Mouse (Mus musculus): ENCODE results near the gene Il6st.
"Not testable (repeated sequence)": the region's sequence is repeated elsewhere in the genome, so short reads cannot be mapped to it uniquely, and the experiment has no call there.

Il6st gene

DNA sequence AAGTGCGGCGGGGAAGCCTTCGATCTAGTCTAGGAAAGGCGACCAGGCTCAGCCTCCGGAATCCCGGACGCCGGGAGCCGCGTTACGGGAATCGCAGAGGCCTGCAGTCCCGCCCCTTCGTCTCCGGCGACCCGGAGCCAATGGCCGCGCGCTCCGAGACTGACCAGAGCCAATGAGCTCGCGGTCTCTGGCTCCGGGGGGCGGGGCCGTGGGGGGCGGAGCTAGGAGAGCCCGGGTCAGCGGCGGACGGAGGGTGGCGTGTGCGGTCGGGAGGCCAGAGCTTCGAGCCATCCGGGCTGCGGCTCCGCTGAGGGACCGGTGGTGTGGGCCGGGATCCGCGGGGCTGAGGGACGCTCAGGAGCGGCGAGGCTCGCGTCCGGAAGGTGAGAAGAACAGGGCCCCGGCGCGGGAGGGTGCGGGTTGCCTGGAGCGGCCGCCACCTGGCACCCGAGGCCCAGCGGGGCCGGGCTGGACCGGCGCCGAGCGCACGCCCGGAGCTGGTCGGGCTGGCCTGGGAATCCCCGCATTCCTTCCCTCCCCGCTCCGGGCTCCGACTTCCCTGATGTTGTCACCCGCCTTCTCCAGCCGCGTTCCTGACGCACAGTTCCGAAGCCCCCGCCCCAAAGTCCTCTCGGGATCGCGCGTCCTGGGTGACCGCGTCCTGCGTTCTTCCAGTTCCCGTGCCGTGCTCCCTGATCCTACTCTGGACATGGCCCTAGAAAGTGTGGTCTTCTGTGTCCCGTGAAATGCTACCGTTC lies at the start of gene Il6st:
Gene Il6st, plus strand, starts transcription at position 203 of the 758 bp plus-strand sequence.
- peak; percentile 58 for DNase-seq (ENCODE audit: extremely low read depth, low read depth)

DNA sequence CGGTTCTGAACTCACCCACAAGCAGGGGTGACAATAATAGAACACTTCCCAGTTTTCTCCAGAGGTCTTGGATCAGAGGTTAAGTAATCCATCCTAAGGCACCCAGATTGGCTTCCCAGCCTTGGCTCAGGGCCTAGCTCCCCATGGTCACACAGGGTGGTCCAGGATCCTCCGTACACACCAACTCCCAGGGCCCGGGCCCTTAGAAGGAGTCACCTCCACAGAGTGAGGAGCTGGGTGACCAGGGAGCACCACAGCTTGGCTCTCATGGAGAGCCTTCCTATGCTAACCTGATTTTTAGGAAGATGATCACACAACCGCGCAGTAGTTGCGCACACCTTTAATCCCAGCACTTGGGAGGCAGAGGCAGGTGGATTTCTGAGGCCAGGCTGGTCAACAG lies 48.0 kb upstream of the Il6st start:
- DNase-seq (ENCODE audit: extremely low read depth, low read depth), result no peak

DNA sequence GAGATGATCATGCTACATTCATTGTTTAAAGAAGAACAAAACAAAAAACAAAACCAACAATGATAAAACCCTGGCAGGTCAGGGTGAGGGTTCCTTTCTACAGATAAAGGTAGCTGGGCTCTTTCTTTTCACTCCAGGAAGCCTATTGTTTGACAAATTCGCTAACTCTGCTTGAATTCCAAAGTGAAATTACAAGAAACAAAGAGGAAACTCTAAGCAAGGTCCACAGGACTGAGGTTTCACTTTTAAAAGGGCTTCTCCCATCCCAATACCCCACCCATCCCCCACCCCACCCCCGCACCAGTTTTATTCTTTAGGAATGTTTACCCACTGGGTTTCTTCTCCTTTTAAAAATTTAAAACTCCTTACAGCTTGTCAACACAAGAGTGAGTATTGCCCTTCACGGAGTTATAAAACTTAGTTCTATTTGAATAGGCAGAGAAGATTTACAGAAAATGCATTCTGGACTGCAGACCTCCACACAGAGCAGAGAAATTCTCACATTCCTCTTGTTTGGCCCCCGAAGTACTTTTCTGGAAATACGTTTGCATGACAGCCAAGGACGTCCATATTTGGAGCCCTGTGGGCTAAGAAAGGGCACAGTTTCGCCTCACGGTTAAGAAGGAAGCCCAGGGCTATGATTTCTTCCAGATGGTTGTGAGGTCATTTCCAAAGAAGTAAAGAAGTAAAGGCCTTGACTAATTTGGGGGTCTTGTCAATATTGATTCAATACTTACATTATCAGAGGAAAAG lies 47.3 kb upstream of the Il6st start:
- DNase-seq (ENCODE audit: extremely low read depth, low read depth), result no peak

DNA sequence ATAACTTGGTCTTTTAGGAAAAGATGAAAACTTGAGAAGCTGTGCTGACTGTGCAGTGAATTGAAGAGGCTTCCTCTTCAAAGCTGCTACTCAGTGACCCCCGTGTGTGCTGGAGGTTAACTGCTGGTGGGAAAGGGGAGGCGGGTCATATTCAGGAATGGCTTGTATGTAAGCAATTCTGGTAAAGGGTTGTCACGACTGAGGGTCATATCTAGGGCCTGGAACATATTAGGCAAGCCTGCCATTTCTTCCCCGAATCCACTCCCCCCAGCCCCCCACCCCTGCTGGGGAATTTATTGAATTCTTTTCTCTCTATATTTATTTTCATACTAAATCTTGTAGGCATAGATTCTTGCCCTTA lies 46.7 kb upstream of the Il6st start:
- DNase-seq (ENCODE audit: extremely low read depth, low read depth), result no peak

DNA sequence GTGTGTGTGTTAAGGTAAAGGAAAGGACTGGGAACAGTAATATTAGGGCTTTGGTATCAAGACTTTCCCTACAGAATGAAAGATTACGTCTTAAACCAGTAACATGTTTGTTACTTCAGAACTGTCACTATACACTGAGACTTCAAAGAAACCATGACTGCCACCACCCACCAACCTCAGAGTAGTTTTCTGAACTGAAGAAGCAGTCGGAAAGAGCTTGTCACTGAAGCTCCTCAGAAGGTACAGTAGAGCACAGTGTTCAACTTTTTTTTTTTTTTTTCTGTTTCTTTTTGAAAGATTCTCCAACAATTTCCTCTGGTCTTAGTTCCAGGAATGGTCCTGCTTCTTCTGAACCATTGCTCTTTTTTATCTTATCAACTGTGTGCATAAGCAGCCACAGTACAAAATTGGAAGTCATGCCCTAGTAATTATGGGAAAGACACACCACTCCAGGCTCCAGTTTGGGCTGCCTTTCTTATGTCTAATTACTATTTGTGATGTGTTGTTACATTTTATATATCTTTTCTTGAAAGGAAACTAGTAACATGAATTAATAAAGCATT lies 45.9 kb upstream of the Il6st start:
- DNase-seq (ENCODE audit: extremely low read depth, low read depth), result no peak

DNA sequence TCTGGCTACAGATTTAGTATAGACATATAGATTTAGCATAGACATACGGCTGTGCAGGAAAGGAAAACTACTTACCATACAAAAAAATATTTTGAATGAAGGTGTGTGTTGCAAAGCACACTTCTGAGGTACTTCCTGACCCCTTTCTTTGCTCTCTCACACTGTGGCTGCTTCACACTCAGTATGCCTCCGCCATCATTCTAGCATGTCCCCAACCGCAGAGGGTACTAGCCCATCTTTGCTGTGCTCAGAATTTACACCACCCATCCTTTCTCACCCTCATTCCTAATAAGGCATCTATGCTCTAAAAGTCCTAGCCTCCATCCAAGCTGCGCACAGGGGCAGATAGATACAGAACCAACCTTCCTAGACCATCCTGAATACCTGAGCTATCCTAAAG lies 45.3 kb upstream of the Il6st start:
- DNase-seq (ENCODE audit: extremely low read depth, low read depth), result no peak

DNA sequence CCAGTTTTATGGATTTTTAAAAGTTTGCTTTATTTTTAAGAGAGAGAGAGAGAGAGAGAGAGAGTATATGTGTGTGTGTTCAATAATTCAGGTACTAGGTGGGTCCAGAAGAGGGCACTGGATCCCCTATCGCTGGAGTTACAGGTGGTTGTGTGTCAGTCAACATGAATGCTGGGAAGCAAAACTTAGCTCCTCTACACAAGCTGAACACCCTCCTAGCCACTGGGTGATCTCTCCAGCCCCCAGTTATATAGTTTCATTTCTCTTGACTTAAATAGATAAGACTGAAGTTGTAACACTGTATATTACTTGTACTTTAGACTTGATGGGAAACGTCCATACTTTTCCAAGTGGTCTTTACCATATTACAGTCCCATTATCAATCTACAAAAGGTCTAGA lies 39.7 kb upstream of the Il6st start:
- no peak for DNase-seq (ENCODE audit: extremely low read depth, low read depth)

DNA sequence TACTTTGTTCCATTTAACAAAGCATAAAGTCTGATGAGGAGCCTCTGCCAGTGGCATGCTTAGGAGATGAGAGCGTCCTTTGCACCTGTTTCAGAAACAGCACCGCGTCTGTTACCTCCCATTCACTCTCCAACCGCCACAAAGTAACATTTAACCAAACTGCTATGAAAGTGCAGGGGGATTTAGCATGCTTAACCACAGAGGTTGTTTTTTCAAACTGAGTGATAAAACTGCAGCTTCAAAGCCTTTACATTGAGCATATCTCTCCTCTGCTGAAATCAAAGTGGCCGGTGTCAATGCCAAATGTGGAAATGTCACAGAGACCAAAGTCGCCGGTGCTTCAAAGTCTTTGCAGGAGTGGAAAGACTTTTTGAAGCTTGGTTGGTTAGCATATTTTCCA lies 39.2 kb upstream of the Il6st start:
- DNase-seq (ENCODE audit: extremely low read depth, low read depth), result no peak

DNA sequence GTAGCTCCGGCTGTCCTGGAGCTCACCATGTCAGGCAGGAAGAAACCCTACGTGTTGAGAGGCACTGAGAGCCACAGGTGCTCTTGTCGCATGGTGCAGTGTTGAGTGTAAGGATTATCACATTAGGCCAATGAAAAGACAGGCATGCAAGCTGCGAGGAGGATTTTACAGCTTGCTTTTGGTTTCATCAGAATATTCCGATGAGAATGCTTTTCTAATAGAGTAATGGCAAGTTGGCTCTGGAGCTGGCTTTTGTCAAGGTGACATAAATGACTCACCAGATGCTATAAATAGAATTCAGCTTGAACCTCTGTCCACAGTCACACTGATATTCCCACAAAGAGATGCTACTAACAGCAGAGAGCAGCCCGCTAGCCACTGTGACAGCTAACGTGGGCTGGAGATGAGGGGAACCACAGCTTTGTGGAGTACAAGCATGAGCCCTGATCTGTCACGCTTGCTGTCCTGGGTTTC lies 38.7 kb upstream of the Il6st start:
- no peak for DNase-seq (ENCODE audit: extremely low read depth, low read depth)

DNA sequence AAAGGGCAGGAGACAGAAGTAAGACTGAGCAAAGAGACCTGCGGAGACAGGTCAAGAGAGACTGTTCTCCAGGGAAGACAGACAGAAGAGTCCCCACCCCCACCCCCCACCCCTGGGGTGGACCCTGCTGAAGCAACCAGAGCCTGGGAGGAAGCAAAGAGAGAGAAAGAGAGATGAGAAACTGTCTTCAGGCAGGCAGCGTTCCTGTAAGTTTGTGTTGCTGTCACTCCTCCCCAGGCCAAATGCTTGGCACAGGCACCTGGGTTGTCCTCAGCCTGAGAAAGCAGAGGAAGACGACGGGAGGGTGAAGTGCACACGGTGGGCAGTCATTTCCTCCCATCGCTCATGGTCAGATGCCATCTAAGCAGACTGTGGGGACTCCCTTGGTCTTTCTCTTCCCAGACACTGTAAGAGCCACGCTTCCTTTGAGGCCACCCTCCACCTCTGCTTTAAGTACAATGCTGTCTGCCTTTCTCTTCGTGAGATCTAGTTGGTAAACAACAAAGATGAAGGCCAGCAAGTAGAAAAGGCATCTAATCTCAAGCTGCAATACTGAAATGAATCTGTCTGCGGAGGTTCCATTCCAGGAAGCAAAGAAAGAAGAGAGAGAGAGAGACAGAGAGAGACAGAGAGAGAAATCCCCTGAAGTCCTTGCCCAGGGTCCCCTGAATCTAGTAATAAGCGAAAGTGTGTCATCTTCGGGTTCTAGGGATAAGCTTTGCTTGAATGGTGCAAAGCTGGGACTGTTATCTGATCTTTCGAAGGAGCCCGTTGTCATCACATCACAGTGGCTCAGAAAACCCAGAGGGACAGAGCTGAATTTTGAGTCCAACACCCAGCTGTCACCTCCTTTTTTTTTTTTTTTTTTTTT lies 37.4 kb upstream of the Il6st start:
- DNase-seq (ENCODE audit: extremely low read depth, low read depth), result no peak

DNA sequence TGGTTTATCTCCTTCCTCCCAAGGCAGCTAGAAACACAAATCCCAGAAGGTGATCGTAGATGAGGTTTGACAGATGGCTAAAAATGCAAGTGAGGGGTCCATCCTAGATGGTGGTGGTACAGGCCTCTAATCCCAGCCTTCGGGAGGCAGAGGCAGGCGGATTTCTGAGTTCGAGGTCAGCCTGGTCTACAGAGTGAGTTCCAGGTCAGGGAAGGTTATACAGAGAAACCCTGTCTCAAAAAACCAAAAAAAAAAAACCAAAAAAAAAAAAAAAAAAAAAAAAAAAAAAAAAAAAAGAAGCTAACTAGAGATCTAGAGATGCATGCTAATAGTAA lies 36.8 kb upstream of the Il6st start:
- not testable (repeated sequence) for DNase-seq (ENCODE audit: extremely low read depth, low read depth)

DNA sequence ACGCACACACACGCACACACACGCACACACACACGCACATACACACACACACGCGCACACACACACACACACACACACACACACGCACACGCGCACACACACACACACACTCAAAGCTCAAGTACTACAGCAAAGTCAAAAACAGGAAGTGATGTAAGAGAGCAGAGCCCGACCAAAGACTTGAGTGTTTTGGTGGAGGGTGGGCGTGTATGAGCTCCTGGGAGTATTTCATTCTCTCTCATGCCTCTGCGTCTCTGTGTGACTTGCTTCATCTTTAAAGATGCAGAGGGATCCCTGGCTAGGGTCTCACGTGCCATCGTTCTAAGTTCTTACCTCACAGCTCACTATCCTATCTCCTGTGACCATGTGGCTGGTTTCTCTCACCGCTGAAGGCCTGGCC lies 36.3 kb upstream of the Il6st start:
- peak; percentile 18 for DNase-seq (ENCODE audit: extremely low read depth, low read depth)

DNA sequence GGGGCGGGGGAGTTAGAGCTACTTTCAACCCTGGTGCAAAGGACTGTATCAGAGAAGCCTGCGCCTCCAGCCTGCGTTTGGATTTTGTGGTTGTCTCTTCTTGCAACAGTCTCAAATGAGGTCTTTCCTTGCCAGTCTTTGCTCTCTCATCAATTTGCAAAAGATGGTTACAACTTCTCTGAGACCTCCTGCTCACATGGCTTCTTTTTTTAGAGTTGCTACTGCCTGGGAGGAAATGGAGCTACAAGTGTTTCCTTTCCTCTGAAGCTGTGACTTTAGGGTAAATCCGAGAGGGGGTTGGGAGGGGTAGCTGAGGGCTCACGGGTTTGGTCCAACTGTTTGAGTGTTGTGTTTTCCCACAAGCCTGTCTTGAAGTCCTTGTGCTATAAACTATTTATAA lies 30.6 kb upstream of the Il6st start:
- DNase-seq (ENCODE audit: extremely low read depth, low read depth), result no peak

DNA sequence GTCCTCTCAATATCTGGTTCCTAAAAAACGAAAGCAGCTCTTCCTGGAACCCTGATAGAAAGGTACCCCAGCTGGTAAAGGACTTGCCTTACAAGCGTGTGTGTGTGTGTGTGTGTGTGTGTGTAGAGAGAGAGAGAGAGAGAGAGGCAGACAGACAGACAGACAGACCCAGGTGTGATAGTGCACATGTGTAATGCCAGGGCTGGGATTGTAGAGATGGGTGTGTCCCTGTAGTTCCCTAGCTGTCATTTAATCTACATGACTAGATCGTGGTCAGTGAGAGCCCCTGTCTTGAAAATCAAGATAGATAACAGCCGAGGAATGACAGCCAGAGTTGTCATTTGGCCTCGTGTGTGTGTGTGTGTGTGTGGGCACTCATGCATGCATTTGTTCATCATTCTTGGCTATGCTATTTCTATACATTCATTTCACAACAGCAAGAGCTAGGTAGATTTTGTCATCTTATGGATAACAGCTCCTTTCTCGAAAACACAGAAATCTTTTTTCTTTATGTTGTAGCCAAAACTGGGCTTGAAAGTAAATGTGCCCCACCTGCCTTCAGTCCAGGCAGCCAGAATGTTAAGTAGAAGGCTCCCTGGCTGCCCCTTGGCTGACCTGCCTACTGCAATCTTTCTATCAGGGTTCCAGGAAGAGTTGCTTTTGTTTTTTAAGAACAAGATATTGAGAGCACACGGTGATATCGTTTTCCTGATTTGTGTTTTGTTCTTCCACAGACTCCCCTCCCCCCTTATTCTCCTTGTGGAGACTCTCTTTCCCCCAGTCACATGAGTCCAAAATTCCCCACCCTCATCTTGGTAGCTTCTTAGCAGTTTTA lies 28.4 kb upstream of the Il6st start:
- DNase-seq (ENCODE audit: extremely low read depth, low read depth), result no peak

DNA sequence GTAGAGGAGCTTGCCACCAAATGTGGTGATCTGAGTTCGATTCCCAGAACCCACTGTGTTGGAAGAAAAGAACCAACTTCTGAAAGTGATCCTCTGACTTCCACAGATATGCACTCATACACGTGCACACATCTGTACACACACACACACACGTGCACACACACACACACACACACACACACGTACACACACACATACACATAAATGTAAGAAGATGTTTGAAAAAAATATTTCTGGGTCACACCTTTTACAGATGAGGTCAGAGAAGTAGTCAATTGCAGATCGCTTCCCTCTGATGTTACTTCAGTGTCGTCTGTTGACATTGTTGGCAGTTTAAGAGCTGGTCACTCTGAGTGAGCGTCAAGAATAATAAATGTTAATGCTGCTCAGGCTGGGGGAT lies 27.6 kb upstream of the Il6st start:
- DNase-seq (ENCODE audit: extremely low read depth, low read depth), result no peak

DNA sequence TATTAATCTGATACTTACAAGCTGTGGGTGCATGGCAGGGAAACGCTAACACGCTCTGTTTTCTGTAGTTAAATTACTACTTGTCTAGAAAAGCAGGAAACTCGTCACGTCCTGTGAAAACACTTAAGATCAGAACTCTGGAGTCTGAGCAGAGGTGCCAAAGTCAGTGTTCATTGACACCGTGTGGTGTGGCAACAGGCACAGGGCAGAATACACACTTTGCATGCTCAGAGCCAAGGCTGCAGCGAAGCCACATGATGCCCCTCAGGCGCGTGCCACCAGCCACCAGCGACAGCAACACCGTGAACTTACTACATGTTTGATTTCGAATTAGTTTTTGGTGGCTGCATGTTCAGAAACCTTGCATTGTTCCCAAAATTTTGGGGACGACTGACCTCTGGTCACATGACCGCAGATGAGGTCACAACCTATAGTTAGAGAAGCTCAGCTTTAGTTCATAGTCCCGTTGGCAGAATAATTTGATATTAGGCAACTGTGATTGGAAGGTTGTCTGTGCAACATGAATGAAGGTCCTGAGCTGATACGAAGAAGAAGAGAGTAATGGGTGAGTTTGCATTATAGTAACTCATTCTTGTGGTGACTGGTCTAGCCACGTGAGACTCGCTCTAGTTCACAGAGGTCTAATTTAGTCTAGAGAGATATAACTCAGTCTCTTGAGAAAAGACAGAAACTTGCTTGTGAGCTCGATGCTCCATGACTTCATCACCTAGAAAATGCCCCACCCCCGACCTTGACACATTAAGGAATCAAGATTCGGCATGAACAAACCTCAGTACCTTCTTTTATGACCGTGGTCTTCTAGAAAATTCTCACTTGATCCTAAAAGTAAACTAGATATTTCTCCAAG lies 25.6 kb upstream of the Il6st start:
- no peak for DNase-seq (ENCODE audit: extremely low read depth, low read depth)

DNA sequence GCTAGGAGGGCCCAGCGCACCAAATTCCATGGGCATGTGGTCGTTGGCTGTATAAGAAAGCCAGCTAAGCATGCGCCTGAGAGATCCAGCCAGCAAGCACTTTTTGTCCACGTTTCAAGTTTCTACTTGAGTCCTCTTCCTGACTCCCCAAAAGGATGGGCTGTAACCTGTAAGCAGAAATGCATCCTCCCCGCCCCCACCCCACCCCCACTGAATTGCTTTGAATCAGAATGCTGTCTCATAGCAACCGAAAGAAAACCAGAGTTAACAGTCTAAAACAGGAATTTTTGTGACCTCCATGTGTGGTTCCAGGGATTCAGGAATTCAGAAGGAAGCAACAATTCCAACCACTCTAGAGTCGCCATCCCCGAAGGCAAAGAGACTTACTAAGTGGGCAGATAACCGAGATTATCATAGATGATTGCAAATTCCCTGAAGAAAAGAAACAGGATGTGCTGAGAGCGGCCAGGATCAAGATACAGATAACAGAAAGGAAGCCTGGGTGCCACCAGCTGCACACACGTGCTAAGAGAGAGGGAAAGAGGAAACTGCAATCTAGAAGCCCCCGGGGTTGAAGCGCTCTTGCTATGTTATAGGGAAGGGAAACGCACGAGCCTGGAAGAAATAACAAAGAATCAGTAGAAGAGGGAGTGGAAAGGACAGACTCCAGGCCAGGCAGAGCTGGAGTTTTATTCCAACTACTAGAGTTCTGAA lies 24.6 kb upstream of the Il6st start:
- DNase-seq (ENCODE audit: extremely low read depth, low read depth), result peak; percentile 36

DNA sequence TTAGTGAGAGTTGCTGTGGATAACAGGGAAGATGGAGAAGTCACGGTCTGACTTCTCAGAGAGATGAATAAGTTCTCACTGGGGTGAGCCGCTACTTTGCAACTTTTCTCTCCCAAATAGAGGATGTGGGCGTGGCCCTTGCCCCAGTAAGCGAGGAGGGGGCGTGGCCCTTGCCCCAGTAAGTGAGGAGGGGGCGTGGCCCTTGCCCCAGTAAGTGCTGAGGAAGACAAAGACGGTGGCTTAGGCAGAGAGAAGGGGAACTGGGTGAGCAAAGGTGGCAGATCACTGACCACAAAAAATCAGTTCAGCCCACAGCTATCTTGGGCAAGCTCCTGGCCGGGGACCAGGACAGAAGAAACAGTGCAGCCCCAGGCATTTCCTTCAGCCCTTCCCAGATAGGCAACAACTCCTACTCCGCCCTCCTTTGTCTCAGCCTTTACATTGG lies 23.9 kb upstream of the Il6st start:
- DNase-seq (ENCODE audit: extremely low read depth, low read depth), result peak; percentile 67

DNA sequence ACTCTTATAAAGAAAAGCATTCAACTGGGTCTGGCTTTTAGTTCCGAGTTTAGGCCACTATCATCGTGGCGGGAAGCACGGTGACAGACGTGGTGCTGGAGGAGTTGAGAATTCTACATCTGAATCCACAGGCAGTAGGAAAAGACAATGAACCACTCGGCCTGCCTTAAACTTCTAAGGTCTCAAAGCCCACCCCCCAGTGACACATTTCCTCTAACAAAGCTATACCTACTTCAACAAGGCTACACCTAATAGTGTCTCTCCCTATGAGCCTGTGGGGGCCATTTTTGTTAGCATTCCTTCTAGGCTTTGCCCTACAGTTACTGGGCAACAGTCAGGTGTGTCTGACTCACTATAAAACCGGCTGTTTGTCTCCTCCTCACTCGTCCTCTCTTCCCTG lies 23.2 kb upstream of the Il6st start:
- DNase-seq (ENCODE audit: extremely low read depth, low read depth), result no peak

All from MEL-GATA-1-ER (cell line).